Mouse (Mus musculus): ENCODE results near the gene Pip5k1b. TPM values are rescaled to one million over a fixed set of nuclear protein-coding genes. Genes with fewer than 3 reads are reported as not detected.

Pip5k1b gene
- polyA plus RNA-seq, 1 experiment from 2014 or later, result 8.3 TPM

GRCm38 (mm10) chr19:24368419-24368818, 187.3 kb downstream of the Pip5k1b start:
- Histone ChIP-seq H3K27me3 (ENCODE audit: control insufficient read depth, insufficient read depth, low read depth, low read length) (no peaks in the 10 kb centered on the region), H3K4me1 (ENCODE audit: control insufficient read depth, low read depth, low read length) (no peaks in the 10 kb centered on the region), H3K9me3 (replicated peaks; ENCODE audit: control insufficient read depth, low read length) (no peaks in the 10 kb centered on the region), H3K27ac (ENCODE audit: low read length) (no peak overlapping the region), H3K9ac (ENCODE audit: low read depth, low read length) (no peak overlapping the region), H3K4me2 (ENCODE audit: low read depth, low read length) (no peak overlapping the region), H3K36me3 (ENCODE audit: control insufficient read depth, insufficient read depth) (no peaks in the 10 kb centered on the region), H3K4me3 (ENCODE audit: low read depth, low read length) (no peak overlapping the region)
- 79% methylated on average over 6 of the region's 6 CpGs for WGBS (ENCODE audit: insufficient replicate concordance)
- no peak for ATAC-seq (ENCODE audit: low read depth)

DNA sequence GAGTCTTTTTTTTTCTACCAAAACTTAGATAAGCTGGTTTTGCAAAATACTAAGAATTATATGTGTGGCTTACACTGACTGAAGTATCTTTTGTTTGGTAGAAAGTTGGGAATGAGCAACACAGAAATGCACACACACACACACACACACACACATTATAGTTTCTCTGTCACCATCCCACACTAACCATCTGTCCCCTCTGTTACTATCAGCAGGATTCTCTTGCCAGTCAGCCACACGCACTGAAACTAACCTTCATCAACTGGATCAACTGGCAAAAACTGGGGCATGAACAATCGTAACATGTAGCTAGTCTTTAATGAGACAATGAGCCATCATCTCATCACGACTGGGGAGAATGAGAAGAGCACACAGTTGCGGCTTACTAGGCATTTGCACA, 187.9 kb downstream of the Pip5k1b start:
- 68% methylated on average over 4 of the region's 4 CpGs for whole genome bisulfite sequencing (ENCODE audit: insufficient replicate concordance)

DNA sequence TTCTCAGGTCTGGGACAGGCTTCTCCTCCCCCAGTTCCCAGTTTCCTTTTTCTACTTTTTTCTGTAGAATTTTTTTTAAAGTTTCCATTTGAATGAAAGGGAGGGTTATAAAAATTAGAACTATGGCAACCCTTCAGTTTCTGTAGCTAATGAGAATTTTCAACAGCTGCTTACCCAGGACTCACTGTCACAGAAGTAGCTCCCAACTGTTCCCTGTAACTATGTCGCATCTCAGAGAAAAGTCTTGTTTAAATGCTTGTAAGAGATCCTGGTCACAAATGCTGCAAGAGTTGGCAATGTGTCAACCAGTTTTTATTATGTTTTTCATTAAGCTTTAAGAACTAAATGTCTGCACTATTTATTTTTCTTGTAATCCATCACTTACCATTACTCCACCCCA, 188.9 kb downstream of the Pip5k1b start:
- Histone ChIP-seq H3K9ac (ENCODE audit: low read depth, low read length) (no peak overlapping the region), H3K27me3 (ENCODE audit: control insufficient read depth, insufficient read depth, low read depth, low read length) (no peaks in the 10 kb centered on the region), H3K4me1 (ENCODE audit: control insufficient read depth, low read depth, low read length) (no peaks in the 10 kb centered on the region), H3K27ac (ENCODE audit: low read length) (no peak overlapping the region), H3K36me3 (ENCODE audit: control insufficient read depth, insufficient read depth) (no peaks in the 10 kb centered on the region), H3K9me3 (replicated peaks; ENCODE audit: control insufficient read depth, low read length) (no peaks in the 10 kb centered on the region), H3K4me2 (ENCODE audit: low read depth, low read length) (no peak overlapping the region), H3K4me3 (ENCODE audit: low read depth, low read length) (no peak overlapping the region)
- 83% methylated on average over 1 of the region's 1 CpGs for WGBS (ENCODE audit: insufficient replicate concordance)
- ATAC-seq (ENCODE audit: low read depth), result no peak

More for the DNA sequence above, 187.9 kb downstream of the Pip5k1b start:
- no peak overlapping the region for H3K27ac ChIP-seq (ENCODE audit: low read length)
- no peak for ATAC-seq (ENCODE audit: low read depth)
- no peaks in the 10 kb centered on the region for H3K4me1 ChIP-seq (ENCODE audit: control insufficient read depth, low read depth, low read length)
- H3K9me3 ChIP-seq (replicated peaks; ENCODE audit: control insufficient read depth, low read length), result no peaks in the 10 kb centered on the region
- H3K36me3 ChIP-seq (ENCODE audit: control insufficient read depth, insufficient read depth), result no peaks in the 10 kb centered on the region
- no peak overlapping the region for H3K9ac ChIP-seq (ENCODE audit: low read depth, low read length)
- H3K27me3 ChIP-seq (ENCODE audit: control insufficient read depth, insufficient read depth, low read depth, low read length), result no peaks in the 10 kb centered on the region
- H3K4me3 ChIP-seq (ENCODE audit: low read depth, low read length), result no peak overlapping the region
- no peak overlapping the region for H3K4me2 ChIP-seq (ENCODE audit: low read depth, low read length)

- ATAC-seq (ENCODE audit: low read depth), result no peak
- peaks cover 2% of the 10 kb centered on the region; the same call in 1 of the 2 replicates for H3K36me3 ChIP-seq (ENCODE audit: control insufficient read depth, insufficient read depth)
- no peak overlapping the region for H3K27ac ChIP-seq (ENCODE audit: low read length)
- H3K9ac ChIP-seq (ENCODE audit: low read depth, low read length), result no peak overlapping the region
- H3K9me3 ChIP-seq (replicated peaks; ENCODE audit: control insufficient read depth, low read length), result no peaks in the 10 kb centered on the region
- H3K4me1 ChIP-seq (ENCODE audit: control insufficient read depth, low read depth, low read length), result no peaks in the 10 kb centered on the region
- H3K4me2 ChIP-seq (ENCODE audit: low read depth, low read length), result no peak overlapping the region
- H3K4me3 ChIP-seq (ENCODE audit: low read depth, low read length), result no peak overlapping the region
- no peaks in the 10 kb centered on the region for H3K27me3 ChIP-seq (ENCODE audit: control insufficient read depth, insufficient read depth, low read depth, low read length)
- WGBS (ENCODE audit: insufficient replicate concordance), result 52% methylated on average over 8 of the region's 8 CpGs
Observed at GRCm38 (mm10) chr19:24362626-24363321, 192.9 kb downstream of the Pip5k1b start.

DNA sequence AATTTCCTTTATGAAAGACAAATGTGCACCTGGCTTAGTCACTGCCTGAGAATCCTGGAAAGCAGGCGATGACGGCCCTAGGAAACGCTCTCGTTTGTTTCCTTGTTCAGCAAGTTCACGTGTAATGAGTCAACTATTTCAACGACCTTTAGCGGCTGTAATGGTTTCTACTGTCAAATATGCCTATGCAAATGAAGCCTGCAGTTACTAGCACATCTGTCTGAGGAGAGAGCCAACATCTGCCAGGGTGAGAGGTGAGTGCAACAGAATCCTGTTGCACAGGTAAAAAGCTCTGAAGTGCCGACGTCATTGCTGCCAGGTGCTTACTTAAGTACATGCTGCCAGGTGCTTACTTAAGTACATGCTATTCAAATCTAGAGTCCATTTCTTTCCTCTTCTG, 196.4 kb downstream of the Pip5k1b start:
- H3K4me1 ChIP-seq (ENCODE audit: control insufficient read depth, low read depth, low read length), result no peaks in the 10 kb centered on the region
- H3K36me3 ChIP-seq (ENCODE audit: control insufficient read depth, insufficient read depth), result peaks cover 2% of the 10 kb centered on the region; the same call in 1 of the 2 replicates
- no peak for ATAC-seq (ENCODE audit: low read depth)
- WGBS (ENCODE audit: insufficient replicate concordance), result 85% methylated on average over 9 of the region's 9 CpGs
- no peaks in the 10 kb centered on the region for H3K9me3 ChIP-seq (replicated peaks; ENCODE audit: control insufficient read depth, low read length)
- no peak overlapping the region for H3K27ac ChIP-seq (ENCODE audit: low read length)
- no peaks in the 10 kb centered on the region for H3K27me3 ChIP-seq (ENCODE audit: control insufficient read depth, insufficient read depth, low read depth, low read length)
- no peak overlapping the region for H3K4me3 ChIP-seq (ENCODE audit: low read depth, low read length)
- H3K9ac ChIP-seq (ENCODE audit: low read depth, low read length), result no peak overlapping the region
- no peak overlapping the region for H3K4me2 ChIP-seq (ENCODE audit: low read depth, low read length)

GRCm38 (mm10) chr19:24352298-24352959, 203.2 kb downstream of the Pip5k1b start:
- Histone ChIP-seq H3K27me3 (ENCODE audit: control insufficient read depth, insufficient read depth, low read depth, low read length) (no peaks in the 10 kb centered on the region), H3K4me1 (ENCODE audit: control insufficient read depth, low read depth, low read length) (no peaks in the 10 kb centered on the region), H3K36me3 (ENCODE audit: control insufficient read depth, insufficient read depth) (no peaks in the 10 kb centered on the region), H3K9ac (ENCODE audit: low read depth, low read length) (no peak overlapping the region), H3K9me3 (replicated peaks; ENCODE audit: control insufficient read depth, low read length) (no peaks in the 10 kb centered on the region), H3K4me3 (ENCODE audit: low read depth, low read length) (no peak overlapping the region), H3K4me2 (ENCODE audit: low read depth, low read length) (no peak overlapping the region), H3K27ac (ENCODE audit: low read length) (no peak overlapping the region)
- WGBS (ENCODE audit: insufficient replicate concordance), result 81% methylated on average over 5 of the region's 5 CpGs
- no peak for ATAC-seq (ENCODE audit: low read depth)

- Histone ChIP-seq H3K4me3 (ENCODE audit: low read depth, low read length) (no peak overlapping the region), H3K27me3 (ENCODE audit: control insufficient read depth, insufficient read depth, low read depth, low read length) (no peaks in the 10 kb centered on the region), H3K9ac (ENCODE audit: low read depth, low read length) (no peak overlapping the region), H3K27ac (ENCODE audit: low read length) (no peak overlapping the region), H3K36me3 (ENCODE audit: control insufficient read depth, insufficient read depth) (no peaks in the 10 kb centered on the region), H3K9me3 (replicated peaks; ENCODE audit: control insufficient read depth, low read length) (no peaks in the 10 kb centered on the region), H3K4me2 (ENCODE audit: low read depth, low read length) (no peak overlapping the region), H3K4me1 (ENCODE audit: control insufficient read depth, low read depth, low read length) (no peaks in the 10 kb centered on the region)
- ATAC-seq (ENCODE audit: low read depth), result no peak
- WGBS (ENCODE audit: insufficient replicate concordance), result 84% methylated on average over 8 of the region's 8 CpGs
Observed at GRCm38 (mm10) chr19:24344501-24344900, 211.2 kb downstream of the Pip5k1b start.

DNA sequence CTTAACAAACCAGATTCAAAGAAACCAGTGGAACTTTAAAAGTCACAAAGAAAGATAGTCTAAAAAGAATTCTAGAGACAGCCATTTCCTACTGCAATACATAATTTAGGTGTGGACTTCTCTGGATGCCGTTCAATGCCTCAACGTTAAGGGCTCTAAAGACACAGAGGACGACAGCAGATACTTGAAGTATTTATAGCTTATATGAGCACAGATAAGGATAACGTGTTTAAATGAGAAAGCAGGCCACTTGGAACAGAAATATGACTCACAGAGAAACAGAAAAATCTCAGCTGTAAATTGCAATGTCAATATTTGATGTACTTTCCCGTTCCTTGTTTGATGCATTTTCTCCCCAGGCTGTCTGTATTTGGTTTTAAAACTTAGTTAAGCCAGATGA, 212.9 kb downstream of the Pip5k1b start:
- Histone ChIP-seq H3K27ac (ENCODE audit: low read length) (no peak overlapping the region), H3K27me3 (ENCODE audit: control insufficient read depth, insufficient read depth, low read depth, low read length) (no peaks in the 10 kb centered on the region), H3K4me3 (ENCODE audit: low read depth, low read length) (no peak overlapping the region), H3K9me3 (replicated peaks; ENCODE audit: control insufficient read depth, low read length) (no peaks in the 10 kb centered on the region), H3K9ac (ENCODE audit: low read depth, low read length) (no peak overlapping the region), H3K4me1 (ENCODE audit: control insufficient read depth, low read depth, low read length) (no peaks in the 10 kb centered on the region), H3K4me2 (ENCODE audit: low read depth, low read length) (no peak overlapping the region), H3K36me3 (ENCODE audit: control insufficient read depth, insufficient read depth) (no peaks in the 10 kb centered on the region)
- 55% methylated on average over 5 of the region's 5 CpGs for WGBS (ENCODE audit: insufficient replicate concordance)
- ATAC-seq (ENCODE audit: low read depth), result no peak

- no peaks in the 10 kb centered on the region for H3K36me3 ChIP-seq (ENCODE audit: control insufficient read depth, insufficient read depth)
- H3K27ac ChIP-seq (ENCODE audit: low read length), result no peak overlapping the region
- H3K4me3 ChIP-seq (ENCODE audit: low read depth, low read length), result no peak overlapping the region
- whole genome bisulfite sequencing (ENCODE audit: insufficient replicate concordance), result 39% methylated on average over 12 of the region's 12 CpGs
- H3K4me2 ChIP-seq (ENCODE audit: low read depth, low read length), result no peak overlapping the region
- ATAC-seq (ENCODE audit: low read depth), result no peak
- H3K9ac ChIP-seq (ENCODE audit: low read depth, low read length), result no peak overlapping the region
- H3K4me1 ChIP-seq (ENCODE audit: control insufficient read depth, low read depth, low read length), result peaks cover 4% of the 10 kb centered on the region; the same call in 1 of the 2 replicates
- no peaks in the 10 kb centered on the region for H3K27me3 ChIP-seq (ENCODE audit: control insufficient read depth, insufficient read depth, low read depth, low read length)
- H3K9me3 ChIP-seq (replicated peaks; ENCODE audit: control insufficient read depth, low read length), result no peaks in the 10 kb centered on the region
Observed at GRCm38 (mm10) chr19:24336370-24337076, 219.1 kb downstream of the Pip5k1b start.
